Mouse (Mus musculus): ENCODE results near the gene Socs2.

Gene Socs2

GRCm38 (mm10) chr10:95420284-95420683 is 3.3 kb upstream of the Socs2 start:
- WGBS, result 87% methylated on average over 10 of the region's 10 CpGs

DNA sequence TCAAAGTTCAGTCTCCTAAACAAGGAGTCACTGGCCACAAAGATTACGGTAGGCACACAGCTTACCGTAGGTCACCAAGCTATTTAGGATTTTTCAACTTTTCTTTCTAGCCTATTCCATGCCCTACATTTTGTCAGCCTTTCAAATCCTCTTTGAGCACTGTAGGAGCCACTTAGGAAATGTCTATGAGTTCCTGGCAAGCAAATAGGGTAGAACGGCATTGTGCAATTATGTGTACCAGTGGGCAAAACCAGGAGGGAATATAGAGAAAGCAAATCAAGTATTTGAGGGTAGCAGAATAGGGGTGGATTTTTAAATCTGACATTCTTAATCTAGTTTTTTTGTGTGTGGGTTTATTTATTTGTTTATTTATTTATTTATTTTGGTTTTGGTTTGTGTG is 2.7 kb upstream of the Socs2 start:
- WGBS, result 94% methylated on average over 3 of the region's 3 CpGs

DNA sequence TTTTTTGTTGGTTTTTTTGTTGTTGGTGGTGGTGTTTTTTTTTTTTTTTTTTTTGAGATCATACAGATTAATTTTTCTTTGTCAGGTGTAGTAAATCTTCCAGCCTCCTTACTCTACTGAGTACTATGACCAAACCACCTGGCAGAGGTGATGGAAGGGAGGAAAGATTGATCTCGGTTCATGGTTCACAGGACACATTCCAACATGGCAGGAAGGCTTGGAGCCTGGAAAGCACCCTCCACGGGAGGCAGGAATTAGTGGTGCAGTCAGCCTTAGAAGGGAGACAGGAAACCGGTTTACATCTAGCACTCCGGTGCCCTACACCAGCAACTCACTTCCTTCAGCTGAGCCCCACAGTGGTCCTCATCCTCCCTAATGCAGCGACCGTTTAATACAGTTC is 1.7 kb upstream of the Socs2 start:
- 84% methylated on average over 6 of the region's 6 CpGs for WGBS

GRCm38 (mm10) chr10:95417496-95418236 is 686 bp upstream of the Socs2 start:
- WGBS, result 2% methylated on average over 25 of the region's 25 CpGs

DNA sequence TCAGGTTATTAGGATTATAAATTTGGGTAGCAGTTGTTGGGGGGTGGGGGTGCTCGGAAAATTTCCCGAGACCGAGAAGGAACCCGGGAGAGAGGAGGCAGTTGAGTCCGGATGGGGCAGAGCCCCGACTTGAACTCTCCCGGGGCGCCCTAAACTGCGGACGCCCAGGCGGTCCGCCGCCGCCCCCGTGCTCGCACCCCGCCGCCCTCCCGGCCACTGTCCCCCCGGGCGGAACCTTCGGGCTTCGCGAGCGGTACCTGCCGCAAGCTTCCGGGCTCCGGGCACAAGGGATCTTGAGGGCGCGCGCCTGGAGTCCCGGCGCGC is 657 bp downstream of the Socs2 start:
- under 1% methylated on average over 28 of the region's 34 CpGs for WGBS

DNA sequence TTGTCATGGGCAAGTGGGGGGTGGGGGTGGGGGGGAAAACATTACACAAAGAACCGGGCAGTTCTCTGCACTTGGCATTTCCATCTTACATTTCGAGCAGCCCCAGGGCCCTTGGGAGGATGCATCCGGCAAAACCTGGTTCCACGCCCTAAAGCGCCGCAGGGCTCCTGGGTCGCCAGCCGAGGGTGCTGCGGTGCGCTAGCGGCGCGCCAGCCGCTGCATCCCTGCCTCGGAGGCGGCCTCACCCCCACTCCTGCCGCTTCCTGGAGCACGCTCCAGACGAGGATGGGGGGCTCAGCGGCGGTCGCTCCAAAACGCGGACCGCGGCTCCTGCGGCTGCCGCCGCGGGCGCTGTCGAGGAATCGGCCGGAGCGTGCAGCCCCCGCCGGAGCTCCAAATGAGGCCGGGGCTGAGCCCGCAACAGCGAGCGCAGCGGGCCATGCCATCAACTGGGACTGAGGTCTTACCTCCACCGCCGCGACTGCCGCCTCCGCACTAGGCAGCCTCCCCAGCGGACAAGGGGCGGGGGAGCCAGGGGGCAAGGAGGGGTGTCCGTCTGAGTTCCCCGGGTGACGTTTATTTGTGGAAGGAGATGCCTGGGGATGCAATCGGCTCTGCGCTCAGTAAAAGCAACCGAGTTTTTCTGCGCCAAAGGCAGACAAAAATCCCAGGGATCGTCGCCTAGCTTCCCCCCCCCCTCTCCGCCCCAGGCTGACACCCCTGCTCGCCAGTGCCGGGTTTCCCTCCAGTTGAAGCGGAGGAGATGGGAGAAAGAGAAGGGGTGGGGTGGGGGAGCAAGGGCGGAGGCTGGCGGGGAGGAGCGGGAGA is 1.2 kb downstream of the Socs2 start:
- WGBS, result 1% methylated on average over 65 of the region's 65 CpGs

- WGBS, result 1% methylated on average over 15 of the region's 15 CpGs
Observed at GRCm38 (mm10) chr10:95415159-95415532, 1.8 kb downstream of the Socs2 start.

GRCm38 (mm10) chr10:95414316-95415158 is 2.4 kb downstream of the Socs2 start:
- WGBS, result under 1% methylated on average over 65 of the region's 65 CpGs

DNA sequence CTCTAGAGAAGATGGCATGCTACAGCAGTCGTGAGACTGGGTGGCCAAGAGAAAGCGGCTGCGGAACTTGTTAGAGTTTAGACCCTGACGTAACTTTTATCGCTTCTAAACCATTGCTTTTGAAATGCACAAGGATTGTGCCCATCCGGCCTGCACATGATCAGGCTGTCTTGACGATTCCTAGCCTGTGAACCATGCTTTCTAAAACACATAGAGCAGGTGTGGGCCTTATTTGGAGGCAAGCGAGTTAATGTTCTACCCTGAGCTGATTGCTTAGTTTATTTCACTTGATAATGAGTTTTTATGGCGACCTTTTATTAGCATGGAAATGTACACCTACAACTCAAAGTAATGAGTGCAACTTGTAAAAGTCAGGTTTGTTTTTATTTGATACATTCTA is 5.8 kb downstream of the Socs2 start:
- WGBS, result 94% methylated on average over 9 of the region's 9 CpGs

DNA sequence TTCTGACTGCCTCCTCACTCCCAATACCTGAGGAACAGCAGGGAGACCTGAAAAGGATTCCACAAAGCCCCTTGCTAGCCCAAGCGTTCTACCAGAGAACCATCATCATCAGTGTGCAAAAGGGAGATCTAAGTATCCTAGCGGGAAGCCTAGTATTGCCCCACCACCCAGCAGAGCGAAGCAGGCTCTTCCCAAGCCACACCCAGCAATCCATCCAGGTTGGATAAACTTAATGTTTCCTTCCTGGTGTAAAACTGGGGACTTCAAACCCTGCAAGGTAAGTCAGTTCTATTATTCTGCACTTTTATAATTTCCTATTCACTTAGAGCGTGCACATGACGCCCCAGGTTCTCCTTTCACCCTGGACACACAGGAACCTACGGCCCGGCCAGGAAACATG is 6.3 kb downstream of the Socs2 start:
- 93% methylated on average over 7 of the region's 7 CpGs for WGBS

- WGBS, result 84% methylated on average over 4 of the region's 4 CpGs
Observed at GRCm38 (mm10) chr10:95410209-95410608, 6.8 kb downstream of the Socs2 start.

GRCm38 (mm10) chr10:95409149-95409548 is 7.8 kb downstream of the Socs2 start:
- 92% methylated on average over 7 of the region's 7 CpGs for WGBS

DNA sequence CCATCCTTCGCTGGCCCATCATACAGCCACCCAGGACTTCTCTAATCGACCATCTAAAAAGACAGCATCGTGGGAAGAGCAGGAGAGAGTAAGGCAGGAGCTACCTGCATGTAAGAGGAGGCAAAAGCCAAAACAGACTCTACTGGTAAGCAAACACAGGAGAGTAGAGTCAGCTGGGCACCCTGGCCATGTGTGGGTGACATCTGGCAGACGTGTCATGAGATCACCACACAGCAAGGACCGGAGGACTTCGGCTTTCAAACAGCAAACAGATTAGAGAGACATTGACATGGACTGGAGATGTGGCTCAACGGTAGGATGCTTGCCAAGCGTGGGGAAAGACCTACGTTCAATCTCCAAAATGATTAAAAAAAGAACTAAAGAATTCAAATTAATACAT is 8.5 kb downstream of the Socs2 start:
- WGBS, result 82% methylated on average over 9 of the region's 9 CpGs

DNA sequence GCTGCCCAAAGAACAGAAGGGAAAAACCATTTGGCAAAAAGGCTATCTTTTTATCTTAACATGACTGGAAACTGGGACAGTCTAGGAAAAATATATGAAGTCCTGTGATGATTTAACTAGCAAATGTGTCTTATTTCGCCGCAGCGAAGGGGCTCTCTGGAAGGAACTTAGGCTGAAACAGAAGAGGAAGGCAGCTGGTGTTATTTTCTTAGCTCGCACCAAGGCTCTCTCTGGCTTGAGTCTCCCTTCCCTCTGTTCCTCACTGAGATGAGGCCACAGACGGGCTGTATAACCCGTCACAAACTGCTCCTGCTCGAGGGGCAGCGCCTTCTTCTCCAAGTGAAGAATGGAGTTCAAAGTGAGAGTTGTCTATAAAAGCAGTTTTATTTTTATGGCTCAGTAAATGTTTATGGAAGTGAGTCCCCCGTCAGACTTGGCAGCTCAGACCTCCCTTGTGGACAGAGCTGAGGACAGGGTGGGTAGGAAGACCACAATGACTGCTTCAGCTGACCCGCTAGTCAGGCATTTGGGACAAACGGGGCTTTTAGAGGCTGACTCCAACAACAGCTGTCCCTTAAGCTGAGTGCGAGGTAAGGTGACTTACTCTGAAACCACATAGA is 9.3 kb downstream of the Socs2 start:
- WGBS, result 63% methylated on average over 12 of the region's 12 CpGs

GRCm38 (mm10) chr10:95404774-95405173 is 12.2 kb downstream of the Socs2 start:
- 83% methylated on average over 2 of the region's 2 CpGs for WGBS

- 50% methylated on average over 13 of the region's 13 CpGs for WGBS
Observed at GRCm38 (mm10) chr10:95399689-95400354, 17.2 kb downstream of the Socs2 start.

DNA sequence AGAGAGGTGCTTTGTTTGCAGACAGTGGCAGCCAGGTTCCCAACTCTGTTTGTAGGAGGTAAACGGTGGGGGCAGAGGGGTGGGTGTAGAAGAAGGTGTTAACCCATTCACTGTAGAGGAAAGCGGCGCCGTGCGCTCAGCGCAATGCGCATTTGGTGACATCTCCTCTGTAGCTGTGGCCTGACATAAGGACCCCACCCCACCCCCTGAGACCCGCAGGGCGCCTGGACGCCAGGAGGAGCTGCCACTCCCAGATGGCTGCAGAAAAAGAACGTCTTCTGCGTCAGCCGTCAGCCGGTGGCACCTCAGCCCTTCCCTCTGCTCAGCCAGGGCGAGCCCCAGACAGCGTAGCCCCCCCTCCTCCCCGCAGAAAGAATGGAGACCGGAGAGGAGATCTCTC is 18.5 kb downstream of the Socs2 start:
- WGBS, result 13% methylated on average over 18 of the region's 18 CpGs

DNA sequence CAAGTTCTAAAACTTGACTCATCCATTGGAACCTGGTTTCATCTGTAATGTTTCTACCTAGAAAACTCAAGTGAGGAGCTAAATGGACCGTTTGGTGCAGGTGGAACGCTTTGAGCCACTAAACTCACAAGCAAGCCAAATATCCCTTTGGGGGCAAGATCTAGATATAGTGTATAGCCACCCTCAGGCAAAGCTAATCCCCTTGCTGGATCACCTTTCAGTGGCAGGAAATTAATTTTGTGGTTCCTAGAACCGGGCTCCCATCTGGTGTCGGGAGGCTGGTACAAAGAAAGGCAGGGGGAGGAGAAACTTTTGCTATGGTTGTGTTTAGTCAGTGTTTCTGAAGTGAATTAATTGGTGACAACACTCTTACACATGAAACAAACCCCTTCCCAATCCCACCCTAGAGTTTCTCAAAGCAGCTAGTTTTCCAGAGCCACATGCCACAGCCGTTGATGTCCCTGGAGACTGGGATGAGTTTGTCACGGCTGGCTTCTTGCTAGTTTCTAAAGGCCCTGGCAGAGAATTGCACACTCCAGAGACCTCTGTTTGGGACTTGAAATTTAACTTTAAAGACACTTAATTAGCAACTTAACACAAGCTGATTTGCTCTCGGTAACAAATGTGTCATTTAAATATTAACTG is 19.7 kb downstream of the Socs2 start:
- 80% methylated on average over 7 of the region's 7 CpGs for whole genome bisulfite sequencing

GRCm38 (mm10) chr10:95396356-95396755 is 20.6 kb downstream of the Socs2 start:
- WGBS, result 68% methylated on average over 8 of the region's 8 CpGs

- 38% methylated on average over 25 of the region's 25 CpGs for WGBS
Observed at GRCm38 (mm10) chr10:95394819-95395812, 21.9 kb downstream of the Socs2 start.

Measured in cerebral cortex, adult 2 months (tissue).